Mouse (Mus musculus): ENCODE data around the gene Tmem9b.

Tmem9b gene

DNA sequence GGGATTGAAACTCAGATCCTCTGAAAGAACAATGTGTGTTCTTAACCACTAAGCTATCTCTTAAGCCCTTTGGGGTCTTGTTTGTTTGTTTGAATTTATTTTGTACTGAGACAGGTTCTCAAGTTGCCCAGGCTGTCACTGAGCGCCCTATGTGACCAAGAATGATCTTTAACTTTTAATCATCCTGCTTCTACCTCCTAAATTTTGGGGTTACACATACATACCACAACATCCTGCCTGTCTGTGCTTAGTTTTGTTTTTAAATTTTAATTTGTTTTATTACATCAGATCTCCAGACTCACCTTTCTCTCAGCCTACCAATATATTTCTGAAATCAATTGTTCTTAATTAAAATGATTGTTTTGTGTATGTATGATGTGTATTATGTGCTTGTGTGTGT is 11.6 kb downstream of the Tmem9b start:
- no peak for DNase-seq (ENCODE audit: extremely low read depth, low read depth, low spot score)

DNA sequence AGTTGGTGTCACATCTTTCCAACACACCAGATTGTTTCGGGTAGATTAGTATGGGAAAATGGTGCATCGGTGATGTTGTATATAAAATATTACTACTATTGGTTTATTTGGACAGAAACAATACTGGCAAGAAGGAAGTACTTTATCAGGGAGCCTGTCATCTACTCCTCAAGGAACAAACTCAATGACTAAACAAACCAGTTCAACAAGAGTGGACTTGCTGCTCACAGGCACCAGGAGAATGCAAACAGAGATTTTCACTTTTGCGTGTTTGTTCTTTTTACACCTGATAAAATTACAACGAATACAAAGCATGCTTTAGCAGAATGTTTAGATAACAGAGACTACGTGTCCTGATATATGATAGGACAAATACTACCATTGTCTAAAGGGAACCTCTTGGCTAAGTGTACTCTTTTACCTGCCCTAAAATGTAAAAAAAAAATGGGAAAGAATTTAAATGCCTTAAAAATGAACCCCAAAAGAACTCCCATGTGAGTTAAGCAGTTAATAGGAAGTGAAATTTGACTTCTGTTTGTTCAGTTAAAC is 12.8 kb downstream of the Tmem9b start:
- no peak for DNase-seq (ENCODE audit: extremely low read depth, low read depth, low spot score)

GRCm38 (mm10) chr7:109734806-109735205 is 17.9 kb downstream of the Tmem9b start:
- DNase-seq (ENCODE audit: extremely low read depth, low read depth, low spot score): no peak

DNA sequence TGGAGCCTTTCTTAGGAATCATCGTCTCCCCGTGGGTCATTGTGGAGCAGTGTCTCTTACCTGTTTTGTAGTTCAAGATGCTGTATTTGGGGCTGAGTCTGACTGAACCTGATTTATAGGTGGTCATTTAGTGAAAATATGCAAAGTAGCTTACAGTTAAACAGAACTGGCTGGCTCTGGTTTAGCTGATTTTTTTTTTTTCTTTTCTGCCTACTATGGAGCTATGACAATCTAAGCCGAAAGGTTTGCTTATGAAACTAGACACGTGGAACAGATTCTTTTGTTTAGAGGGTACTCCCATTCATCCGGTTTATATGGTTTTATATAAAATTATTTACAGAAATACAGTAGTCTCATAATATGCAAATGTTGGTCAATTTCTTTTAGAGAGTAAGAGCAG is 21.0 kb downstream of the Tmem9b start, which contains the start of gene Ascl3:
Gene Ascl3 (minus strand): TSS at position 101 of the 400 bp plus-strand sequence.
- no peak for DNase-seq (ENCODE audit: extremely low read depth, low read depth, low spot score)

DNA sequence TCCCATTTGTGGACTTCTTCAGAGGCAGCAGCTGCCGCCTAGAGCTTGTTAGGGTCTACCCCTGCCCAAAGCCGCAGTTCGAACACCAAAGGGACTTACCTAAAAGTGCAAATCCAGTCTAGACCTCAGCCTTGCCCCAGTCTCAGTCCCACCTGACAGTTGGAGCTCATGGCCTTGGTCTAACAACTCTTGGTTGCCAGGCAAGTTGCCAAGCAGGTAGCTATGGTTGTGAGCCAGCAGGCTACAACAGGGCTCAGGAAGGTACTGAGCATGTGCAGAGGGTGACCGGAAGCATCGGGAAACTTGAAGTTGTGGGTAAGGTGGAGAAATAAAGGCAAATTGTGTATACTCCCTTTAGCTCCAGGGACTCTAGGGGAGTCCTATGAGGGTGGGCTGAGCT is 29.0 kb downstream of the Tmem9b start, which contains the start of gene BC051019:
Gene BC051019 (minus strand): TSS at position 154 of the 400 bp plus-strand sequence.
- DNase-seq (ENCODE audit: extremely low read depth, low read depth, low spot score): no peak

- DNase-seq (ENCODE audit: extremely low read depth, low read depth, low spot score): no peak
Measured at GRCm38 (mm10) chr7:109723114-109723513, 29.6 kb downstream of the Tmem9b start.

DNA sequence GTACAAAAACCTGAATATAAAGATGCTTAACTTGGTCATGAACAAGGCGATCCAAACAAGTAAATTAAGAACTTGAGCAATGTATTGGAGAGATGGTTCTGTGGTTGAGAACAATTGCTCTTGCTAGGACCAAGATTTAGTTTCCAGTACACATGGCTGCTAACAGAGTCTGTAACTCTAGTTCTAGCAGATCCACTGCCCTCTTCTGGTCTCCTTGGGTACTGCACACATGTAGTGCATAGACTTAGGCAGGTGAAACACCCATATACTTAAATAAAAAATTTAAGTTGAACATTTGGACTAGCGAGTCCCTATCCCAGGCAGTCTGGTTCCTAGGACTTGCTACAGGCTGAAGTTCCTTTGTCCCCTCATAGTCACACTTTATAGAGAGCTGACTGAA is 30.1 kb downstream of the Tmem9b start:
- DNase-seq (ENCODE audit: extremely low read depth, low read depth, low spot score): no peak

DNA sequence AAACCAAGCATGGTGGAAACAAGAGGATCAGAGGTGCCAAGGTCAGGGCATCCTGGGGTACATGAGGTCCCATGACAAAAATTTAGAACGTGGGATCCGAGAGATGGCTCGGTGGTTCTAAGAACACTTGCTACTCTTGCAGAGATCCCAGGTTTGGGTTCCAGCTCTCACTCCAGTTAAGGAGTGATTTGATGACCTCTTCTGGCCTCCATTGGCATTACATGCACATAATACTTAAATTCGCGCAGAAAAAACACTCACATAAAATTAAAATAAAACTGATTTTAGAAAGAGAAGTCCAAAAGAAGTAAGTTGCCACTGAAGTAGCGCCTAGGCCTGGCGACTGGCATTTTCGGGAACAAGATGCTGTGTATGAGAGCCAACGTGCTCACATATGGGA is 33.4 kb downstream of the Tmem9b start:
- no peak for DNase-seq (ENCODE audit: extremely low read depth, low read depth, low spot score)

GRCm38 (mm10) chr7:109713434-109713982 is 39.2 kb downstream of the Tmem9b start:
- DNase-seq (ENCODE audit: extremely low read depth, low read depth, low spot score): no peak

DNA sequence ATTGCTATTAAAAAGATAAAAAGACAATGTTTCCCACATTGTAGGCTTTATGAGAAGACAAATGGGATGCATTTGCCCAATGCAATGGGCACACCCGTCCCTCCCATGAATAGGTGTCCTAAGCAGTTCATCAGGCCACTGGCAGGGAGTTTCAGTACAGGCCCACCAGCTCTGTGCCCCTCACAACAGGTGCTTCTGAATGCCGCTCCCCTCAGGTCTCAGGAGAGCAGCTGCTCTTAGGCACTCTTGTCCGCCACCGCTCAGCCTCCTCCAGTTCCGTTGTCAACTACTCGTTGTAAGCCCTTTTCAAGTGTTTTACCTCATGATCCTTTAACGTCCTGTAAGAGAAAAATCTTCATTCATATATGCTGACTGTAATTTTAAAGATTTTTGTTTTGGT is 40.5 kb downstream of the Tmem9b start:
- no peak for DNase-seq (ENCODE audit: extremely low read depth, low read depth, low spot score)

GRCm38 (mm10) chr7:109710069-109710468 is 42.6 kb downstream of the Tmem9b start:
- no peak for DNase-seq (ENCODE audit: extremely low read depth, low read depth, low spot score)

DNA sequence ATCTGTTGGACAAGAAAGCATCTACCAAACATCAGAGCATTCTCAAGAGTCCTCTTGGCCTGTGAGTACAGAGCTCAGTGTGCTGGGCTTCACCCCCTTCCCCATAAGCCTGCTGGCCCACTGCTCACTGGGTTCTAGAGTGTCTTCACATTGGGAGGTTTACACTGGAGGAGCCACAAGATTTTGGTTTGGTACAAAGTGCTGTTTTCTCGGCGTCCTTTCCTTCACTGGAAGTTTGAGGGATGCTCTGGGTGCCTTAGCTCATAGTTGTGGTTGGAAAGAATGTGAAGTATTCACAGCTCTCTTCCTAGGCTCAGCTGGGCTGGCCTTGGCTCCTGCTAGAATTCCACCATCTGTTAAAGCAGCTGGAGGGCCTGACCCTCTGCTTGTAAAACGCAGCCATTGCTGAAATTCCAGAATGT is 43.7 kb downstream of the Tmem9b start:
- no peak for DNase-seq (ENCODE audit: extremely low read depth, low read depth, low spot score)

DNA sequence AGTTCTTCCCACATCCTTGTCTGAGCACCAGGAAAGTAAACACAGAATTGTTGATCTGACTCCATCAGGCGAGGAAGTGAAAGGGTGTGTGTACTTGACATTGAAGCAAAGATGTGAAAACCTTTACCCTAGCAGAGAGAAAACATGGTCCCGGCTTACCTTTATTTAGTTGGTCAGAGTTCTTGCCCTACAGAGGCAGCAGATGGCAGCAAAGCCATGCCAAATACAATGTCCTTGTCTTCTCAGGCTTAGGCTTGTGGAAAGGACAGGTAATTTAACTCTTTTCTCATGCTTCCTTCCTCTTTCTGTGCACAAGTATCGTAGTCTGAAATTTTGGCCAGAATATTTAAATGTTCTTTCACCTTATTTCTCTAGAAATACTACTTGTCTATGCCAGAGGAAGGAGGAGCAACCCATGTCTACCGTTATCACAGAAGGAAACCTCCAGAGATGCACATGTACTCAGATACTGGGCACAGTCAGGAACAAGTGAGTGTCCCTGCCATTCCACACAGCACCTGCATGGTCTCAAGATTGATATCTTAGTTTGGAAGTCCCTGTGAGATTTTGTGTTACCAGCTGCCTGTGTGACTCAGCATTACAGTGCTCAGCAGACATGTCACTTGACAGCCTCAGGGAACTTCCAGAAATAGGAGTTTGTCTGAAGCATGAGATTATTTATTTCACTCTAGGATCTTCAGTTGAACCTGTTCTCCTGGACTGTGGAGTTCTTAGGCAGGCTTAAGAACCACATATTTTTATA is 45.5 kb downstream of the Tmem9b start:
- no peak for DNase-seq (ENCODE audit: extremely low read depth, low read depth, low spot score)

GRCm38 (mm10) chr7:109704461-109704860 is 48.2 kb downstream of the Tmem9b start:
- peak; percentile 16 for DNase-seq (ENCODE audit: extremely low read depth, low read depth, low spot score)

DNA sequence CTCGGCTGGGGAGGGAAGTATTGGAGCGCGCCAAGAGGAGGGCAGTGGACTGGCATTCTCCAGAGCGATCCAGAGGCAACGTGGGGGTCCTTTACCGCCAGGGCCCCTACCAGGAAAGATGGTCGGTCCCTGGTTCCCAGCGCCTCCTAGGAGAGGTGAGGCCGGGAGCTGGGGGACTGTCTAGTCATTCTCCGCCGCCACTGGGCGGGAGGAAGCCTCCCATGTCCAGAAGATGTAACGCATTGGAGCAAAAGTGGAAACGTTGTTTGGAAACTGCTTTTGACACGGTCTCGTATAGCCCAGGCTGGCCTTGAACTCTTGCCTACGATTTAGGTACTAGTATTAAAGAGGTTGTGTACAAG is 48.7 kb downstream of the Tmem9b start:
- DNase-seq (ENCODE audit: extremely low read depth, low read depth, low spot score): no peak

GRCm38 (mm10) chr7:109703190-109704015 is 49.3 kb downstream of the Tmem9b start, which contains the start of the genes St5 and Akip1:
TSS of gene St5 (minus strand) at chr7:109703605.
TSS of gene Akip1 (plus strand) at chr7:109703690.
- DNase-seq (ENCODE audit: extremely low read depth, low read depth, low spot score): peak; percentile 18

- no peak for DNase-seq (ENCODE audit: extremely low read depth, low read depth, low spot score)
Measured at GRCm38 (mm10) chr7:109702721-109703120, 50.0 kb downstream of the Tmem9b start.

DNA sequence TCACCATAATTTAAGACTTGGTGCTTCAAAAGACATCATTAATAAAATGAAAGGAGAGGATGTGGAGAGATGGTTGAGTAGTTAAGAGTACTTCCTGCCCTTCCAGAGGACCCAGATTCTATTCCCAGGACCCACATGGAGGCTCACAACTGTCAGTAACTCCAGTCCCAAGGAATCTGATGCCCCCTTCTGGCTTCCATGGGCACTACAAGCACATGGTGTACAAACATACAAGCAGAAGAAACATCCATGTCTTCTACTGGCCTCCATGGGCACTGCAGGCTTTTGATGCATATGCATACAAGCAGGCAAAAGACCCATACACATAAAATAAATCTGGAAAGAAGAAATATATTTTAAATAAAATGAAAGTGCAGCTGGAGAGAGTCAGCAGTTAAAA is 52.5 kb downstream of the Tmem9b start:
- no peak for DNase-seq (ENCODE audit: extremely low read depth, low read depth, low spot score)

- no peak for DNase-seq (ENCODE audit: extremely low read depth, low read depth, low spot score)
Measured at GRCm38 (mm10) chr7:109695339-109695726, 57.3 kb downstream of the Tmem9b start.

- DNase-seq (ENCODE audit: extremely low read depth, low read depth, low spot score): no peak
Measured at GRCm38 (mm10) chr7:109694576-109695338, 57.9 kb downstream of the Tmem9b start.

DNA sequence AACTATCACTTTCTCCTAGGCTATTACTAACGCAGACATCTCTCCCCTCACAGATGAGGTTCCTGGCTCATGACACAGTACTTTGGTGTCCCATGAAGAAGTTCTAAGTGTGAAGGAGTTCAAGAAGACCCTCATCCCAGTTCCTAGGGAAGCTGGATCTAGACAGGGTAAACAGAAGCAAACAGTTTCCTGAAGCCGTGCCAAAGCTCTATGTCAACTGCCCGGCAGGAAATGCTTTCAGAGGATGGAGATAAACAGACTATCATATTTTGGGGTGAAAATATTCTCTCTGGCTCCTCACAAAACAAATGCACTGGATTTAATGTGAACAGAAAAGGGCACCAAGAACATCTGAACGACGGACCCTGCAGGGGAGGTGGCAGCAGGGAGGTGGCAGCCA is 61.7 kb downstream of the Tmem9b start:
- no peak for DNase-seq (ENCODE audit: extremely low read depth, low read depth, low spot score)

Data from fat pad, adult 2 months (tissue).